Mouse (Mus musculus): Measurements from ENCODE around the gene Rfx3. TPM values are rescaled to one million over a fixed set of nuclear protein-coding genes. Genes with fewer than 3 reads are reported as not detected.
A peak's percentile ranks its signal among the peaks of the same experiment; 100 is the strongest.

Gene Rfx3
- polyA plus RNA-seq, 1 experiment from 2014 or later, result 40.3 TPM

DNA sequence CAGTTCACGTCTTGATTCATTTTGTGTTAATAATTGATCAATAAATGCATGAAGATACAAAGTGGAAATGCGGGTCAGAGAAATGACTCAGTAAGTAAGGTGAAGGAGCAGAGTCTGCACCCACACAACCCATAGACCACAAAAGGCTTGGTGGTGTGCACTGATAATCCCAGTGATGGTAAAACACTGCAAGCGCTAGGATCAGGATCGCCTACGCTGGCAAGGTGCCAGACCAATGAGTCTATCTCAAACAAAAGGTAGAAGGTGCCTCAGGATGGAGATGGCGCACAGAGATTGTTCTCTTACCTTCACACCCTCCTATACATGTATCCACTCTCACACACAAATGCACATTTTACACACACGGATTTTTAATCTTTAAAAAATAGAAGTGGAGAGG is 18.2 kb downstream of the Rfx3 start:
- 79% methylated on average over 7 of the region's 7 CpGs for WGBS
- H3K4me2 ChIP-seq (replicated peaks), result no peak overlapping the region
- H3K9ac ChIP-seq (replicated peaks), result no peak overlapping the region
- ATAC-seq (replicated peaks), result no peak
- H3K27me3 ChIP-seq, result no peaks in the 10 kb centered on the region
- peaks cover 7% of the 10 kb centered on the region for H3K4me1 ChIP-seq
- no peak overlapping the region for H3K4me3 ChIP-seq
- H3K36me3 ChIP-seq, result no peaks in the 10 kb centered on the region
- H3K9me3 ChIP-seq, result no peaks in the 10 kb centered on the region
- H3K27ac ChIP-seq (replicated peaks), result no peak overlapping the region

DNA sequence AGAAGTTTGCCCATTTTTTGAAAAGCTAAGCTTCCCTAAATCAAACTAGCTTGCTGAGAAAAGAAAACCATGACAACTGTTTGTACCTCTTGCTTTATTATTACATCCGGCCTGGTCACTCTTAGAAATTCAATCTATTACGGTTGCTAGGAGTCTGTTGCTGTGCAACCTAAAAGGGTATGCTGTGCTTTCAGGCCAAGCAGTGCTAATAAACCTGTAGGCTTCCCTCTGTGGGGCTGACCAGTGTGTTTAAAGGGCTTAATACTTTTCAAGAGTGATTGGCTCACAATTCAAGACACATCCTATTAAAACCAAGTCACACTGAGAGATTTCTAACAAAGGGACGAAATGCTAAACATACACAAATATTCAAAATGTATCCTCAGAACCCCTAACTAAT is 22.2 kb downstream of the Rfx3 start:
- no peaks in the 10 kb centered on the region for H3K27me3 ChIP-seq
- no peaks in the 10 kb centered on the region for H3K9me3 ChIP-seq
- no peaks in the 10 kb centered on the region for H3K36me3 ChIP-seq
- H3K4me3 ChIP-seq, result no peak overlapping the region
- peaks cover 8% of the 10 kb centered on the region for H3K4me1 ChIP-seq
- no peak overlapping the region for H3K27ac ChIP-seq (replicated peaks)
- WGBS, result 5% methylated on average over 3 of the region's 3 CpGs
- H3K4me2 ChIP-seq (replicated peaks), result no peak overlapping the region
- 0 out of 2 replicates have a peak, but pooled peaks have one; percentile 51 for ATAC-seq (replicated peaks)
- no peak overlapping the region for H3K9ac ChIP-seq (replicated peaks)

GRCm38 (mm10) chr19:27967590-27967989 is 43.4 kb downstream of the Rfx3 start:
- no peak overlapping the region for H3K9ac ChIP-seq (replicated peaks)
- ATAC-seq (replicated peaks), result no peak
- H3K4me3 ChIP-seq, result no peak overlapping the region
- H3K36me3 ChIP-seq, result 0 out of 2 replicates have a peak, but pooled peaks cover 5% of the 10 kb centered on the region
- 95% methylated on average over 3 of the region's 3 CpGs for WGBS
- no peaks in the 10 kb centered on the region for H3K9me3 ChIP-seq
- no peak overlapping the region for H3K4me2 ChIP-seq (replicated peaks)
- H3K27me3 ChIP-seq, result no peaks in the 10 kb centered on the region
- no peak overlapping the region for H3K27ac ChIP-seq (replicated peaks)
- no peaks in the 10 kb centered on the region for H3K4me1 ChIP-seq

- 98% methylated on average over 3 of the region's 3 CpGs for WGBS
- no peak overlapping the region for H3K27ac ChIP-seq (replicated peaks)
- H3K9me3 ChIP-seq, result no peaks in the 10 kb centered on the region
- H3K36me3 ChIP-seq, result no peaks in the 10 kb centered on the region
- no peak overlapping the region for H3K4me2 ChIP-seq (replicated peaks)
- ATAC-seq (replicated peaks), result no peak
- H3K4me3 ChIP-seq, result no peak overlapping the region
- H3K27me3 ChIP-seq, result no peaks in the 10 kb centered on the region
- H3K9ac ChIP-seq (replicated peaks), result no peak overlapping the region
- H3K4me1 ChIP-seq, result no peaks in the 10 kb centered on the region
Observed at GRCm38 (mm10) chr19:27961271-27961670, 49.7 kb downstream of the Rfx3 start.

DNA sequence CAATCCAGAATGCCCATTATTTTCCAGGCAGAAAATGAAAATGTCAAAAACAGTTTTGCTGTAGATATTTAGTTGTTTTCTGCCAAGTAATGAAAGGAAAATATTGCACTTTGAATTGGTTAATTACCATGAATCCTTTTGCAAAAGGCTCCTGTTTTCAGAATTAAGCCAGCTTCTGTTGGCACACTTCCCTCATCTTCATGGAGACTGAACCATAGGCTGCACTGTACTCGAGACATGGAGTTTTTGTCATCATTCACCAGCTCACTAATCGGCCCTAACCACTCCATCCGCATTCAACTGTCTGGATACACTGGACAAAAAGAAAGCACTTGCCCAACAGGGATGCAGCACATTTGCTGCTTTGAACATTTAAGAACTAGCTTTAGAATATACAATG is 75.5 kb downstream of the Rfx3 start:
- Histone ChIP-seq H3K4me3 (no peak overlapping the region), H3K36me3 (no peaks in the 10 kb centered on the region), H3K4me2 (replicated peaks) (no peak overlapping the region), H3K9ac (replicated peaks) (no peak overlapping the region), H3K27ac (replicated peaks) (no peak overlapping the region), H3K27me3 (no peaks in the 10 kb centered on the region), H3K9me3 (no peaks in the 10 kb centered on the region), H3K4me1 (peaks cover 15% of the 10 kb centered on the region)
- no peak for ATAC-seq (replicated peaks)
- WGBS, result 20% methylated on average over 3 of the region's 3 CpGs

DNA sequence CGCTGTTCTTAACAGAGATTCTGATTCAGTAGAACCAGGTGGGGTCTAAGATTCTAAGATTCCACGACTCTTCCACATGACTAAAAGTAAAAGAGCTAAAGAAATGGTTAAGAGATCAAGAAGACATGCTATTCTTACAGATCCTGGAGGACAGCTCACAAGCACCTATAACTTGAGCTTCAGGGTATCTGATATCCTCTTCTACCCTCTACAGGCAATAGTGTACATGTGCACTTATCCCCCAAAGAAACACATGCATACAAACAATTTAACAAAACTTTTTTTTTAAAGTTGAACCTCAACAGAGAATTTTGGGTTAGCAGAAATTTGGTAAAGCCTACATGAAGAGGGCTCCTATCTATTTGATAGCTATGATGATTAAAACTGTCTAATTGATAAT is 79.8 kb downstream of the Rfx3 start:
- Histone ChIP-seq H3K4me1 (peaks cover 15% of the 10 kb centered on the region), H3K4me3 (no peak overlapping the region), H3K27ac (replicated peaks) (no peak overlapping the region), H3K4me2 (replicated peaks) (no peak overlapping the region), H3K36me3 (no peaks in the 10 kb centered on the region), H3K27me3 (no peaks in the 10 kb centered on the region), H3K9me3 (no peaks in the 10 kb centered on the region), H3K9ac (replicated peaks) (no peak overlapping the region)
- ATAC-seq (replicated peaks), result no peak
- 98% methylated on average over 2 of the region's 2 CpGs for WGBS

- H3K27me3 ChIP-seq, result no peaks in the 10 kb centered on the region
- H3K36me3 ChIP-seq, result no peaks in the 10 kb centered on the region
- 96% methylated on average over 3 of the region's 3 CpGs for WGBS
- no peak overlapping the region for H3K4me2 ChIP-seq (replicated peaks)
- no peak overlapping the region for H3K9ac ChIP-seq (replicated peaks)
- no peaks in the 10 kb centered on the region for H3K9me3 ChIP-seq
- no peak overlapping the region for H3K4me3 ChIP-seq
- H3K27ac ChIP-seq (replicated peaks), result no peak overlapping the region
- H3K4me1 ChIP-seq, result no peaks in the 10 kb centered on the region
- no peak for ATAC-seq (replicated peaks)
Observed at GRCm38 (mm10) chr19:27926378-27926777, 84.6 kb downstream of the Rfx3 start.

- H3K4me2 ChIP-seq (replicated peaks), result no peak overlapping the region
- 55% methylated on average over 2 of the region's 2 CpGs for WGBS
Observed at GRCm38 (mm10) chr19:27919040-27919439, 91.9 kb downstream of the Rfx3 start.

DNA sequence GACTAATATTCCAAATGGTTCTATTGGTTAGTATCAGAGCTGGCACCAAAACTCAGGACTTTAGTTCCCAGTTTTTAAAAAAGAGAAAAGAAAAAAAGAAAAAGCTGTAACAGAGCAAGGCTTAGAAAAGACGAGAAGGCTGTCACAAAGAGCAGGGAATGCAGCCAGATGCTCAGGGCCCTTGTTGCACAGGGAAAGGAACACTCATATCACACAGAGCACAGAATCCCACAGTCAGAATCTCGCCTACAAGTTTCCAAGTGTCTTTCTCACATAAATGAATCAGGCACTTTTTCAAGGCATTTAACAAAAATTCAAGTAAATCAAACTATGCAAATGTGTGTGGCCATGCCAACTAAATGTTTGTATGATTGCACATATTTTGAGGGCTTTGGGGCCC is 94.5 kb downstream of the Rfx3 start:
- WGBS, result 24% methylated on average over 2 of the region's 2 CpGs
- peaks cover 9% of the 10 kb centered on the region for H3K4me1 ChIP-seq
- H3K36me3 ChIP-seq, result no peaks in the 10 kb centered on the region
- H3K4me3 ChIP-seq, result no peak overlapping the region
- no peak overlapping the region for H3K4me2 ChIP-seq (replicated peaks)
- H3K27ac ChIP-seq (replicated peaks), result peak overlapping the region; percentile 18; the same call in 1 of the 2 replicates
- no peak for ATAC-seq (replicated peaks)
- H3K27me3 ChIP-seq, result no peaks in the 10 kb centered on the region
- H3K9me3 ChIP-seq, result no peaks in the 10 kb centered on the region
- H3K9ac ChIP-seq (replicated peaks), result no peak overlapping the region

More at GRCm38 (mm10) chr19:27919040-27919439, 91.9 kb downstream of the Rfx3 start:
- no peak overlapping the region for H3K4me3 ChIP-seq
- no peak overlapping the region for H3K9ac ChIP-seq (replicated peaks)
- no peaks in the 10 kb centered on the region for H3K36me3 ChIP-seq
- ATAC-seq (replicated peaks), result no peak
- peaks cover 9% of the 10 kb centered on the region for H3K4me1 ChIP-seq
- H3K9me3 ChIP-seq, result no peaks in the 10 kb centered on the region
- no peak overlapping the region for H3K27ac ChIP-seq (replicated peaks)
- no peaks in the 10 kb centered on the region for H3K27me3 ChIP-seq

DNA sequence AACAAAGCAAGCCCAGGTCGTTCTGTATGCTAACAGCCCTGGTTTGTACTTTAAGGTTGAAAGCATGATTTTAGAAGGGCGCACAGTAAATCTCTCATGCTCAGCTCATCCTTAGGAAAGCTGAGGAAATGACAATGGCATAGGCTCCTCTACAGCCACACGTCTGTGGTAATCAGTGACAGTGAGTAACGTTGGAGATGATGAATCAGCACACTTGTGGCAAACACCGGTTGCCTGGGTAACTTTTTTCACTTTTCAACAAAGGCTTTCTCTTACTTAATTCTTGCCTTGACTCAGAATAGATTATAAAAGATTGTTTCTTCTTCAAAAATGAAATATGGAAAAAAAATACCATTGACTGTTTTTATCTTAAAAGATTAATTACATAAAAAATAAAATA is 104.0 kb downstream of the Rfx3 start:
- no peak overlapping the region for H3K4me3 ChIP-seq
- H3K27ac ChIP-seq (replicated peaks), result no peak overlapping the region
- WGBS, result 57% methylated on average over 5 of the region's 5 CpGs
- no peaks in the 10 kb centered on the region for H3K27me3 ChIP-seq
- H3K9me3 ChIP-seq, result no peaks in the 10 kb centered on the region
- H3K4me2 ChIP-seq (replicated peaks), result no peak overlapping the region
- H3K36me3 ChIP-seq, result no peaks in the 10 kb centered on the region
- H3K9ac ChIP-seq (replicated peaks), result no peak overlapping the region
- peaks cover 12% of the 10 kb centered on the region for H3K4me1 ChIP-seq
- no peak for ATAC-seq (replicated peaks)

DNA sequence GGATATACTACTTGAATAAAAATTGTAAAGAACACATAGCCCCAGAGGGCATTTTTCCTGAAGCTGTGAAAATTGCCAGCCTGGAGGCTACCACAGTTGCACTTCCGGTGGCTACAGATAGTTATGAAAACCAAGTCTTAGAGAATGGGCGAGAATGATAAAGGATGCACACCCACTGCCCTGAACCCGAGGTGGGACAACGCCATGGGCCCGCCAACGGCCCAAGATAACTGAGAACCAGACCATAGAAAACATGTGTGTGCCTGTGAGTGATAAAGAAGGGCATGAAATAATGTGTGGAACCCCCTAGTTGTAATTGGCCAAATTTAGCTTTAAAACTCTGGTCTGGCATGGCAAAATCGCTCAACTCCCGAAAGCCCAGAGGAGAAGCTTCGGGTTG is 105.0 kb downstream of the Rfx3 start:
- 90% methylated on average over 9 of the region's 9 CpGs for WGBS
- no peak overlapping the region for H3K9ac ChIP-seq (replicated peaks)
- peaks cover 12% of the 10 kb centered on the region for H3K4me1 ChIP-seq
- no peak overlapping the region for H3K27ac ChIP-seq (replicated peaks)
- H3K36me3 ChIP-seq, result no peaks in the 10 kb centered on the region
- no peaks in the 10 kb centered on the region for H3K27me3 ChIP-seq
- H3K4me2 ChIP-seq (replicated peaks), result no peak overlapping the region
- H3K9me3 ChIP-seq, result no peaks in the 10 kb centered on the region
- H3K4me3 ChIP-seq, result no peak overlapping the region
- no peak for ATAC-seq (replicated peaks)

GRCm38 (mm10) chr19:27905172-27905571 is 105.8 kb downstream of the Rfx3 start:
- Histone ChIP-seq H3K27ac (replicated peaks) (peak overlapping the region; percentile 59; the same call in 1 of the 2 replicates), H3K4me3 (no peak overlapping the region), H3K4me2 (replicated peaks) (no peak overlapping the region), H3K9me3 (no peaks in the 10 kb centered on the region), H3K4me1 (peaks cover 12% of the 10 kb centered on the region), H3K36me3 (no peaks in the 10 kb centered on the region), H3K27me3 (no peaks in the 10 kb centered on the region), H3K9ac (replicated peaks) (no peak overlapping the region)
- ATAC-seq (replicated peaks), result no peak
- WGBS, result 20% methylated on average over 1 of the region's 1 CpGs

- 8% methylated on average over 2 of the region's 2 CpGs for WGBS
- ATAC-seq (replicated peaks), result peak; percentile 95
- Histone ChIP-seq H3K9ac (replicated peaks) (no peak overlapping the region), H3K27ac (replicated peaks) (peak overlapping the region; percentile 59), H3K4me2 (replicated peaks) (no peak overlapping the region), H3K4me3 (no peak overlapping the region), H3K9me3 (no peaks in the 10 kb centered on the region), H3K27me3 (no peaks in the 10 kb centered on the region), H3K36me3 (no peaks in the 10 kb centered on the region), H3K4me1 (peaks cover 12% of the 10 kb centered on the region)
Observed at GRCm38 (mm10) chr19:27904655-27905054, 106.3 kb downstream of the Rfx3 start.
